Mouse (Mus musculus): Measurements from ENCODE around the gene Pde10a.
"Not testable (repeated sequence)": the region's sequence is repeated elsewhere in the genome, so short reads cannot be mapped to it uniquely, and the experiment has no call there.

The Pde10a gene

GRCm38 (mm10) chr17:8647372-8647871 is 122.2 kb downstream of the Pde10a start:
- no peak for DNase-seq (ENCODE audit: low spot score)

- DNase-seq (ENCODE audit: low spot score): no peak
Measured at GRCm38 (mm10) chr17:8648310-8648709, 123.1 kb downstream of the Pde10a start.

GRCm38 (mm10) chr17:8652681-8653262 is 127.6 kb downstream of the Pde10a start:
- DNase-seq (ENCODE audit: low spot score): peak; percentile 13

- no peak for DNase-seq (ENCODE audit: low spot score)
Measured at GRCm38 (mm10) chr17:8657661-8658060, 132.5 kb downstream of the Pde10a start.

- no peak for DNase-seq (ENCODE audit: low spot score)
Measured at GRCm38 (mm10) chr17:8658751-8659454, 133.7 kb downstream of the Pde10a start.

DNA sequence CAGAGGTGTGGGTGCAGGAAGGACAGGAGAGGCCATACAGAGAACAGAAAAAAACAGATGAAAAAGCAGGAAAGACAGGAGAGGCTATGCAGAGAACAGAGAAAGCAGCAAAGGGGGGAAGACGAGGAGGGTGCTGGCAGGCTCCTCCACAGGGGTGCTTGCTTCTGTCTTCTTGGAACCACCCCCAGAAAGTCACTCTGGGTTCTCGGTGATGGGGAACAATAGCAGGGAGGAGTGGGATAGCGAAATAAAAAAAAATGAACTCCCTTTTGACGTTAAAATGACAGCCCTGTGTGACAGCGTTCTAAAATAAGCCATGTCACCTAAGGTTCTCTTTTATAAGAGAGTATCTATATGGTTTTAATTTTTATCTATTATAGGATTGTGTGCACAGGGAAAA is 141.7 kb downstream of the Pde10a start:
- no peak for DNase-seq (ENCODE audit: low spot score)

DNA sequence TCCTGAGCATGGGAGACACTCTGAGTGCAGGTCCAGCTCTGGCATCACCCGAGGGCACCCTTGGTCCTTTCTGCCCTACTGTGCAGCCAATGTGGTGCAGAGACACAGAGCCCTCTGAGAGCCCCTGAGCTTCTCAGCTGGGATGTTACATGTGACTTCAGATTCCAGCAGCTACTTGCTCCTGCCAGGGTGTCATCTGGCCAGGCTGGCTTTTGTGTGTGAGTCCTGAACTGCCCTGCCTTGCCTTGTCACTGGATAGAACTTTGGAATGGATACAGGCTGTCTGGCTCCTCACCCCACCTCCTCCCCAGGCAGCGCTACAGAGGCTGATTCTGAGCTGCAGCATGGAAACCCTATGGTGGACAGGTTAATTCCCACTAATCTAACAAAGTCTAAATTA is 149.5 kb downstream of the Pde10a start:
- DNase-seq (ENCODE audit: low spot score): no peak

DNA sequence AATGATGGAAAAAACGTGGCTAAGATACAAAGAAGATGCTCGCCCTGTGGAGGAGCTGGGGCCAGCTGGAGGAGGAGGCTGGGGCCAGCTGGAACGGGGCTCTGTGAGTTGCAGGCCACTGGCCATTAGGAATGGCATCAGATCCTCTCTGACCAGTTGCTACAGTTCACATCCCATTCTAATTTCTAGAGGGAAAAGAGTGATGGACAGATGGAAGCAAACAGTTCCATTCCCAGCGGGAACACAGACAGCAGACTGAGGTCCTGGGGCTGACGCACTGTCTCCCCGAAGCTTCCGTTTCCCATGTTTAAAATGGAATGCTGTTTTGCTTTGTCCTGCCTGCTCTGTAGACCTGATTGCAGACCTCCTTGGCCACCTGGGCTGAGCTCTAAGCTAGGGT is 161.2 kb downstream of the Pde10a start:
- DNase-seq (ENCODE audit: low spot score): no peak

DNA sequence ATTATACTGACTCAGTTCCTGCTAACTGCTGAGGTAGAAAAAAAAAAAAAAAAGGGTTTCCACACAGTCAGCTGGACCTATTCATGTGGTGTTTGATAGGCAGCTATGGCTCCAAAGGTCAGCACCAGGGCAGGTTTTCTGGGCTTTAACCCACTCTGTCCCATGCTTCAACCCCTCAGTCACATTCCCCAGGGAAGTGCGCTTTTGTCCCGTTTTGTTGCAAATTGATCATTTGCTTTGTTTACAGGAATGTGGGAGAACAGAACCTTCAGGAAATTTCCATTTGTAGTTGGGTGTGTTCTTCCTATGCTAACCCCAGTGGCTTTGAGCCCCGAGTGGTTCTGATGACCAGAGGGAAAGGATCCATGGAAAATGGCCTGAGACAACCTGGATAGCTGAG is 162.9 kb downstream of the Pde10a start:
- DNase-seq (ENCODE audit: low spot score): no peak

DNA sequence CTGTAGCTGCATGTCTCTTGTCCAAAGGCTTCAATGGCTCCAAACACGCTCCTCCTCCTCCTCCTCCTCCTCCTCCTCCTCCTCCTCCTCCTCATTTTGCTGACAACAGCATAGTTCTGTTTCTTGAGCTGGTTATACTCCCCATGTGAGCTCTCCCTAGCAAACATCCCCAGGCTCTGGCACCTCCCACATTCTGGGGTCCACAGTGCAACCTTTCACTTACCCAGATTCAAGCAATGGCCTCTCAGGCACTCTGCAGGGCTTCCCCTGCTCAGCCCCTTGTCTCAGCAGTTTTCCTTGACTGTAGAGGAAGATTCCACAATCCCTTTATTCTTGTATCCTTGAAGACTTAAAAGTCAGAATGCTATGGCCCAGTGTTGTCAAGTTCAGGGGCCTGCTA is 173.1 kb downstream of the Pde10a start:
- no peak for DNase-seq (ENCODE audit: low spot score)

DNA sequence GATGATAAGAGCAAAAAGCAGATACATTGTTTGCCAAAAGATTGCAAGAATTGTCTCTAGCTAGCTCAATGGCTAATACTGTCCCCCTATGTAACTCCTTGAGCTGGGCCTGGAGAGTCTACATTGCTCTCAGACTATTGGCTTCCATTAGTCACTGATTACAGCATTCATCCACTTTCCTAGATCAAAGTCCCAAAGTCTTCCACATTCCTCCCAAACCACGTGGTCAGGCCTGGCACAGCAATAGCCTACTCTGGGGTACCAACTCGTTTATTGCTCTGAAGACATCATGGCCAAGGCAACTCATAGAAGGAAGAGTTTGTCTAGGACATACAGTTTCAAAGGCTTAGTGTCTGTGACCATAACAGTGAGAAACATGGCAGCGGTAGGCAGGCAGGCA is 173.6 kb downstream of the Pde10a start:
- DNase-seq (ENCODE audit: low spot score): no peak

DNA sequence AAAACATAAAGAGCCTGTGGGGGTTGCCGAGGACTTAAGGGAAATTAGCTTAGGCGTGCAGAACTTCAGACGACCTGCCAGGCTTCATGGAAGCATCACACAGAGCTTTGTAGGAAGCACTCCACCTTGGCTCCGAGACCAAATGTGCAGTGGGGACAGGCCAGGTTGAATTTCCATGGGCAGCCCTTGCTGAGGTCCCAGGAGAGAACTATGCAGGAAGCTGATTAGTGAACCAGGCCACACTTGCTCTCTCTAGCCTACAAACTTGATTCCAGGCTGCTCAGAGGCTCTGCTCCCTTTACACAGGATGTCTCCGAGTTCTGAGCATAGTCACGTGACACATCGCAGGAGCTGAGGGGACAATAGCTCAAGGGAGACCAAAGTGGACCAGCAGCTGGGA is 175.9 kb downstream of the Pde10a start:
- no peak for DNase-seq (ENCODE audit: low spot score)

GRCm38 (mm10) chr17:8702503-8702902 is 177.3 kb downstream of the Pde10a start:
- DNase-seq (ENCODE audit: low spot score): no peak

- DNase-seq (ENCODE audit: low spot score): no peak
Measured at GRCm38 (mm10) chr17:8708006-8708405, 182.8 kb downstream of the Pde10a start.

DNA sequence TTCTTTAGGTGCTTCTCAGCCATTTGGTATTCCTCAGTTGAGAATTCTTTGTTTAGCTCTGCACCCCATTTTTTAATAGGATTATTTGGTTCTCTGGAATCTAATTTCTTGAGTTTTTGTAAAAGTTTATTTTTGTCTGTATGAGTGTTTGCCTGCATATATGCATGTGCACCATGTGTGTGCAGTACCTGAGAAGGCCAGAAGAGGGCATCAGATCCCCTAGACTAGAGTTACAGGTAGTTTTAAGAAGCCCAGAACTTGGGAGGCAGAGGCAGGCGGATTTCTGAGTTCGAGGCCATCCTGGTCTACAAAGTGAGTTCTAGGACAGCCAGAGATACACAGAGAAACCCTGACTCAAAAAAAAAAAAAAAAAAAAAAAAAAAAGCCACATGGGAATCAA is 187.6 kb downstream of the Pde10a start:
- not testable (repeated sequence) for DNase-seq (ENCODE audit: low spot score)

DNA sequence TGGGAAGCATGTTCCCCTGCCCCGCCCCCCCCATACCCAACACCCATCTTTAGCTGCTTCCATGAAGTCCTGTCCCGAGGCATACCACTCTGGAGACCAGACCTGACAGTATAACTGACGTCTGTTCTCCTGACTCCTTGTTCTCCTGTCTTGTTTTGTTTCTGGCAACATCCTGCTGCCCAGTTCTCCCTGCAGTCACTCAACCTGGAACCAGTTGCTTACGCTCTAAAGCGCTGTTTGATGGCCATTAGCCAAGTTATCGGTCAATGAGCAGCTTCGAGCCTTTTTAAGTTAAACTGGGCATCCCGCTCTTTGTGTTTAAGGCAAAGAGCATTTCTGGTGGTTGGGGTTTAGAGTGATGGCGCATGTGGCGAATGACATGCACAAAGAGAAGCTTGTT is 195.8 kb downstream of the Pde10a start:
- DNase-seq (ENCODE audit: low spot score): no peak

GRCm38 (mm10) chr17:8724464-8724974 is 199.3 kb downstream of the Pde10a start:
- DNase-seq (ENCODE audit: low spot score): no peak

- DNase-seq (ENCODE audit: low spot score): no peak
Measured at GRCm38 (mm10) chr17:8728646-8729045, 203.5 kb downstream of the Pde10a start.

GRCm38 (mm10) chr17:8729808-8730207 is 204.6 kb downstream of the Pde10a start:
- no peak for DNase-seq (ENCODE audit: low spot score)

DNA sequence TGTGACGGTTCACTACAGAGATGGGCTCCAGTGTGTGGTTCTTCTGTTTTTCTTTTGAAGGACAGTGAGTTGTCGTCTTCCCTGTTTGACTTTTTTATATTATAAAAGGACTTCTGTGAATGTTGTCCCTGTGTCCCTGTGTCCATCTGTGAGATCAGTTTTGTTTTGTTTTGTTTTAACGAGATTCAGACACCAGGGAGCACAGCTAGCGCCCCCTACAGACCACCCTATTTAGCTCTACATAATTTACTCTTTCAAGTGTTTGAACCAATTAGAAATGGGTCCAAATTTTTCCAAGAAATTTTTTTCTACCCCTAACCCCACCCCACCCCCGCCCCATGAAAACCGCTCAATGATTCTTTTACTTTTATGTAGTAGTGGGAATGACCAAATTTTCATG is 205.9 kb downstream of the Pde10a start:
- no peak for DNase-seq (ENCODE audit: low spot score)

DNA sequence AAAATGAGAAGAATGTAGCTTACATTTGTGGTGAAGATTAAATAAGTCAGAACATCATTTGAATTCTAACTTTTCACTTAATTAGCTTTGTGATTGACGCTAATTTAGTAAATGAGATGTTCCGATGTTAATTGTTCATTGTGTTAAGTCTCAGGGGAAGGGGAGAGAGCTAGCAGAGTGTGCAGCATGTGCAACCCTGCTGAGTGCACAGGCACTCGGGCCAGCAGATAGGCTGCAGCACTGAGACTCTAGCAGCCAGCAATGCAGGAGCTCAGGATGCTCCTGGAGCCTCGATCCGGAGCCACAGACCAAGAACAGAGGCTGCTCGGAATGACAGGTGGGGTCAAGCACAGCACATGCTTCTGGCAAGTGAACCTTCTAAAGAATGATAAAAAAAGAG is 211.1 kb downstream of the Pde10a start:
- no peak for DNase-seq (ENCODE audit: low spot score)

DNA sequence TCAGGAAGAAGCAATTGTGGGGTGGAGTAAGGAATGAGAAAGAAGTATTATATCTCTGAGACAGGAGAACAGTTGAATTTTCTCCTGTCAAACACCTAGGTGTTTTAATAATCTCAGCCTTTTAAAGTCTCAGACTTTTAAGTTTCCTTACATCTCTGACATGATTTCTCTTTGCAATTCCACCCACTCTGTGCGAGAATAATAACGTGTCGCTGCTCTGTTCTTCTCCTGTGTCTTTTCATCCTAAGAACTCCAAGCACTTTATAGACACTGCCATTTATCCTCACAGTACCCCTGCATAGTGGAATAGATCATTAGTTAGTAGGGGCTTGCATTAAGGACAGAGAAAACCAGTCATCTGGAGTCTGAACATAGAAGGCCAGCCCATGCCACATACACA is 217.6 kb downstream of the Pde10a start:
- no peak for DNase-seq (ENCODE audit: low spot score)

- DNase-seq (ENCODE audit: low spot score): no peak
Measured at GRCm38 (mm10) chr17:8745334-8745733, 220.2 kb downstream of the Pde10a start.

- no peak for DNase-seq (ENCODE audit: low spot score)
Measured at GRCm38 (mm10) chr17:8749426-8749825, 224.3 kb downstream of the Pde10a start.
